Mouse (Mus musculus) bone marrow macrophage, adult 2 months (primary cell): ENCODE measurements at regions not wholly inside any gene's neighbourhood (a gene's known extent, or its start where the extent isn't known, plus 50 kb on each side); places are given as distances from the start of the nearest gene placed in this dataset.
A peak's percentile ranks its signal among the peaks of the same experiment; 100 is the strongest.
"Not testable (repeated sequence)": the region's sequence is repeated elsewhere in the genome, so short reads cannot be mapped to it uniquely, and the experiment has no call there.

Experiments used
- H3K27ac ChIP-seq: 2 replicates; pipeline ENCODE4 v1.5.1; 2012; ENCODE audit warnings: low read depth, low read length; ENCODE audit not compliant: insufficient read depth
- H3K4me1 ChIP-seq: 2 replicates; pipeline ENCODE4 v1.6.1; 2012; ENCODE audit warnings: low read length; ENCODE audit not compliant: control insufficient read depth, insufficient read depth
- H3K4me3 ChIP-seq: 2 replicates; pipeline ENCODE4 v1.5.1; 2012; ENCODE audit warnings: mild to moderate bottlenecking, low read length, moderate library complexity; ENCODE audit not compliant: insufficient read depth
- CTCF ChIP-seq: IDR thresholded peaks from 2 replicates; pipeline ENCODE4 v1.5.1; 2012; ENCODE audit warnings: low read depth, mild to moderate bottlenecking, low read length, moderate library complexity
- POLR2A ChIP-seq: IDR thresholded peaks from 2 replicates; pipeline ENCODE4 v1.6.1; 2012; ENCODE audit warnings: mild to moderate bottlenecking, low read depth, low read length, borderline replicate concordance

GRCm38 (mm10) chr2:166516261-166516660 is 197.4 kb downstream of the Prex1 start:
- Histone ChIP-seq H3K27ac (peak overlapping the region; percentile 74), H3K4me3 (no peak overlapping the region), H3K4me1 (peaks cover 17% of the 10 kb centered on the region)
- TF ChIP-seq CTCF: no peak
- TF ChIP-seq POLR2A: no peak

DNA sequence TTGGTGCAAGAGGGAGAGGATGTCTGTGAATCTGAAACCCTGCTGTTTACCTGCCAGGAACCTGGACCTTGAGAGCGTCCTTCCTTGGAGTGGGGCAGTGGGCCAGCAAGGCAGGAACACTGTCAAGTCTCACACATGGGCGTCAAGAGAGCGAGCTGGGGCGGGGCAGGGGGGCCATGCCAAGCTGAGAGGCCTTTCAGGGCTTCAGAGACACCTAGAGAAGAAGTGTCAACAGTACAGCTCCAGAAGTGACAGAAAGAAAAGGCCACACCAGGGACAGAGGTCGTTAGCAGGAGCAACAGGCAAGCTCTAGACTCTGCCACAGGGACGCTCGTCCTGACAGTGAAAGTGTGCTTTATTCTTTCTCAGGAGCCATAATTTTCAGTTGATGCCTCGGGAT is 199.0 kb downstream of the Prex1 start:
- Histone ChIP-seq H3K27ac (no peak overlapping the region), H3K4me3 (no peak overlapping the region), H3K4me1 (peaks cover 17% of the 10 kb centered on the region)
- TF ChIP-seq POLR2A: no peak
- TF ChIP-seq CTCF: no peak

- TF ChIP-seq CTCF: peak; percentile 32; the same call in 1 of the 2 replicates
- TF ChIP-seq POLR2A: no peak
- Histone ChIP-seq H3K27ac (no peak overlapping the region), H3K4me1 (peaks cover 16% of the 10 kb centered on the region)
Measured at GRCm38 (mm10) chr2:166512488-166512887, 201.1 kb downstream of the Prex1 start.

GRCm38 (mm10) chr2:166511477-166511876 is 202.2 kb downstream of the Prex1 start:
- H3K4me1 ChIP-seq, H3K27ac ChIP-seq, H3K4me3 ChIP-seq: not testable (repeated sequence)

More at GRCm38 (mm10) chr2:166512488-166512887, 201.1 kb downstream of the Prex1 start:
- no peak overlapping the region for H3K4me3 ChIP-seq

DNA sequence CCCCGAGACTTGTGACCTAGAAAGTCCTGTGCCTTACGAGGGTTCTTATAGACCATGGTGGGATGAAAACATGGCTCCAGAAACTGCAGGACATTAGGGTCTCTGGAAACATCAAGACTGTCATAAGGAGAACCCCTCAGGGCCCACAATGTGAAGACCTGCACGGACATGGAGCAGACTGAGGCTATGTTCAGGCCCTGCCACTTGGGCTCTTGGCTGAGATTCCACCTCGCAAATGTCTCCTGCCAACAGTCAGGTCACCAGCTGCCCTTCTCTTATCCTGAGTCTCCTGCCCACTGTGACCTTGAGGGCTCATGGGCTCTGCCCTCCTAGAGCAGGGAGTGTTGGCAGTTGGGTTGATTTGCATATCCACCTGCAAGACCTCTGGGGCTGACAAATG is 202.9 kb downstream of the Prex1 start:
- no peak overlapping the region for H3K27ac ChIP-seq
- no peak overlapping the region for H3K4me3 ChIP-seq
- peaks cover under 1% of the 10 kb centered on the region for H3K4me1 ChIP-seq
- TF ChIP-seq POLR2A (no peak), CTCF (no peak)

DNA sequence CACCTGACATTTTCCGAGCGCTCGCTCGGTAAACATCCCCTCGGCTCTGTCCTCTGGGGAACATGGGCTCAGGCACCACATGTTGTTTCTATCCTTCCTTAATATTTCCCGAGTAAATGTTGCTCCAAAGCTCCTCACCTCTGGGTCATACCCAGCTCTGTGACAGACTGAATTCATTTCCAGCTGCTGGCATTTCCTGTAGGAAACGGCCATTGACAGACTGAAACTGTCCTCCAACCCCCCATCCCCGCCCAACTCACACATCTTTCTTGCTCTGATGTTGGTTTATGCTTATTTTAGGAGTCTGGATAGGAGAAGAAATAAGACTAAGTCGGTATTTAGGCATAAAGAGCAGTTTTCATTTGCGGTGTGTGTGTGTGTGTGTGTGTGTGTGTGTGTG is 204.0 kb downstream of the Prex1 start:
- H3K27ac ChIP-seq: no peak overlapping the region
- peaks cover 4% of the 10 kb centered on the region for H3K4me1 ChIP-seq
- no peak overlapping the region for H3K4me3 ChIP-seq
- TF ChIP-seq POLR2A (no peak), CTCF (no peak)

DNA sequence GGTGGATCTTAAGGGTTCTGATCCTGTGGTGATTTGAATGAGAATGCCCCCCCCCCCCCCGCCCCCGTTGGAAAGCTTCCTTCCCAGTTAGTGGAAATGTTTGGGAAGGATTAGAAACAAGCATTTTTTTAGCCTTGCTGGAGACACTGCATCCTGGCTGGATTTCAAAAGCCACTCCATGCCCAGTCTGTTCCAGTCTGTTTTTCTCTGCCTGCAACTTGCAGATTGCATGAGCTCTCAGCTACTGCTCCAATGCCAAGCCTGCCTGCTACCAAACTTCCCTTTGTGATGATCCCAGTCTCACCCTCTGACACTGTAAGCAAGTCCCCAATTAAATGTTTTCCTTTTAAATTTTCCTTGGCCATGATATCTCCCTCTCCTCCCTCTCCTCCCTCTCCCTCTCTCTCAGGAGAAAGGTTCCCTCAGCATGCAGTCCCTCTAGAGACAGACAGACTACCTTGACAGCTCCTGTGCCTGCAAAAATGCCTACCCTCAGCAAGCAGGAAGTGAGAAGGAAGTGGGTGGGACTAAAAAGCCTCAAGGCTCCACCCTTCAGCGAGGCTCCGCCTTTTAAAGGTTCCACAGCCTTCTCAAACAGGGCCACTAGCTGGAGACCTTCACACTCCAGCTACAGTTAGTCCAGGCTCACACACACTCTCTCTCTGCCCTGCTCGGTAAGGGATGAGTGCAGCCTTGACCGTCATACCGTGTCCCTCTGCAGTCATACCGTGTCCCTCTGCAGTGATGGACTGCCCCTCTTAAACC is 204.8 kb downstream of the Prex1 start:
- H3K27ac ChIP-seq: no peak overlapping the region
- peak overlapping the region; percentile 24; the same call in 1 of the 2 replicates for H3K4me3 ChIP-seq
- TF ChIP-seq CTCF (no peak), POLR2A (no peak)
- peaks cover 4% of the 10 kb centered on the region for H3K4me1 ChIP-seq

DNA sequence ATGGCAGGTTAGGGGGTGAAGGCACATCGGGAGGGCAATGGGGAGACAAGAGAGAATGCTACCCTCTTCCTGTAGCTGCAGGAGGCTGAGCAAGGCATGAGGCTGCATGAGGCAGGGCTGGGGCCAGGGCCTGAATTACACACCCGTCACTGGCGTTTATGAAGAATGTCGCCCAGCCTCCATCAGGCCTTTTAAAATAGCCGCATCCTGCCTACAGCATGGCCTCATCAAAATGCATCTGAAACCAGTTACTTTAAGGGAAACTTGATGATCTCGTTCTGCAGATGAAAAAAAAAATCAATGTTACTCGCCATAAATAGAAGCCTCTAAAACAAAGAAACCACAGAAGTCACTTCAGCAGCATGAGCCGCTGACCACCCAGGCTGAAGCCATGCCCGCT is 208.3 kb downstream of the Prex1 start:
- peaks cover 13% of the 10 kb centered on the region for H3K4me1 ChIP-seq
- TF ChIP-seq POLR2A (no peak), CTCF (no peak)

GRCm38 (mm10) chr2:166503666-166504065 is 210.0 kb downstream of the Prex1 start:
- Histone ChIP-seq H3K4me3 (no peak overlapping the region), H3K4me1 (peaks cover 13% of the 10 kb centered on the region), H3K27ac (no peak overlapping the region)
- TF ChIP-seq POLR2A (no peak), CTCF (no peak)

More for the DNA sequence above, 208.3 kb downstream of the Prex1 start:
- no peak overlapping the region for H3K4me3 ChIP-seq
- H3K27ac ChIP-seq: no peak overlapping the region

DNA sequence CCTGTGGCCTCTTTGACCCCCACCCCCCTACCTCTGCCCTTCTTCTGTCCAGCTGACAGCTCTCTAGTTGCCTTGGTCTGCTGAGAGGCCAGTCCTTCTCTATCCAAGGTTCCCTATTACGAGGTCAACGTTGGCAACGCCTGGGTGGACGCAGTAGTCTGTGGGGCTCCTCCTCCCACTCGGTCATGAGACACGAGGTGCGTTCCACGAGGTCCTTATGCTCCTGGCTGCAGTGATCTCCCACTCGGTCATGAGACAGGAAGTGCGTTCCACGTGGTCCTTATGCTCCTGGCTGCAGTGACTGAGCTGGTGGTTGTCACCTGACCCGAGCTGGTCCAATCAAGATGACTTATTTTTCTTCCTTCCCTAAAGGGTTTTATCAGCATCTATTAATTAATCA is 220.7 kb downstream of the Prex1 start:
- H3K27ac ChIP-seq: peak overlapping the region; percentile 42
- peaks cover 26% of the 10 kb centered on the region for H3K4me1 ChIP-seq
- no peak for TF ChIP-seq POLR2A
- no peak; the same call in 1 of the 2 replicates for TF ChIP-seq CTCF
- no peak overlapping the region for H3K4me3 ChIP-seq
